Mouse (Mus musculus): ENCODE measurements around the gene Irf2bp2. TPM values are rescaled to one million over a fixed set of nuclear protein-coding genes. Genes with fewer than 3 reads are reported as not detected.

Gene Irf2bp2
- total RNA-seq, 2 experiments from 2014 or later, result 54.3 to 63.3 TPM

GRCm38 (mm10) chr8:126573878-126574277 is 19.9 kb downstream of the Irf2bp2 start:
- DNase-seq (ENCODE audit: low spot score in 2 of 2), result no peak
- intact Hi-C loops (cut with DNase I), result no loop called here

DNA sequence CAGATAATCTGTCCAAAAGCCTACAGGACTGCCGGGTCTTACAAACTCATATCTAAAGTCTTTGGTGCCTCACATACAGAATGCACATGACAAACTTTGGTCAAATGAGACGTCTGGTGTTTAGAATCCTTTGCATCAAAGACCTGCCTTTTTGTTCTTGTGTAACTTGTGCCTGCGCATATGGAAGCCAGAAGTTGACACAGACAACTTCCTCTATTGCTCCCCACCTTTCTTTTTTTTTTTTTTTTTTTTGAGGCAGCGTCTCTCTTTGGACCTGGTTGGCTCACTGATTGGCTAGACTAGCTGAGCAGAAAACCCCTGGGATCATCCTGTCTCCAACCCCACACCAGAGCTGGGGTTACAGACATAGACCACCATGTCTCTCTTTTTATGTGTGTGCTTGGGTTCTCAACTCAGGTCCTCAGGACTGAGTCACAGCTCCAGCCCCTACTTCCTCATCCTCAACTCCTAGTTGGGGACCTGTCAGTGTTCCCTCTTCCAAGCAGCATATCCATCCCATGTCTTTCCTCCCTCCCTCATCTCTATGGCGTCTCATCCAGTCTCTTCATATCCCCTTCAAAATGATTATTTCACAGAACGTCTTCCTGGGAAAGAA is 20.6 kb downstream of the Irf2bp2 start:
- intact Hi-C loops (cut with DNase I), result no loop called here
- DNase-seq (ENCODE audit: low spot score in 2 of 2), result no peak

GRCm38 (mm10) chr8:126571065-126571660 is 22.6 kb downstream of the Irf2bp2 start:
- no peak for DNase-seq (ENCODE audit: low spot score in 2 of 2)
- intact Hi-C loops (cut with DNase I), result no loop called here

DNA sequence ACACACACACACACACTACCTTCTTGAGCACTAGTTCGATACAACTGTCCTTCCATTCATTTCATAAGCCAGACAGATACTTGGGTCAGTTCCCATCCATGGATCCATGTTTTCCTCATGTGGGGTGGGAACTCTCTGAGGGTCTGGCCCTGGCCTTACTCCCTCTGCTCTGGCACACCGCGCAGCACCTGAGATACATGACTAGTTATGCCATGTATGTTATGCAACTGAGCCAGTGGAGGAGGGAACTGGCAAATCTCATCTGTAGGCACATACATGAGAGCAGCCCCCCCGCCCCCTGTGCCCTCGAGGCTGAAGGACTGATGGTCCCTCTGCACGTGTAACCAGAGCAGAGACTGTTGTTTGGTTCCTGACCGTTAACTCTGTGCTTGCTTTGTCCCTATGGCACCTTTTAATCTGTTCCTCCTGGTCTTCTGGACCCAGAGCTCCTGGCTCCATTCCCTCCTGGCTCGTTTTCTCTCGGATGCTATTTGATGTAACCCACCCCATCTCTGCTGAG is 23.2 kb downstream of the Irf2bp2 start:
- intact Hi-C loops (cut with DNase I), result no loop called here
- DNase-seq (ENCODE audit: low spot score in 2 of 2), result no peak

DNA sequence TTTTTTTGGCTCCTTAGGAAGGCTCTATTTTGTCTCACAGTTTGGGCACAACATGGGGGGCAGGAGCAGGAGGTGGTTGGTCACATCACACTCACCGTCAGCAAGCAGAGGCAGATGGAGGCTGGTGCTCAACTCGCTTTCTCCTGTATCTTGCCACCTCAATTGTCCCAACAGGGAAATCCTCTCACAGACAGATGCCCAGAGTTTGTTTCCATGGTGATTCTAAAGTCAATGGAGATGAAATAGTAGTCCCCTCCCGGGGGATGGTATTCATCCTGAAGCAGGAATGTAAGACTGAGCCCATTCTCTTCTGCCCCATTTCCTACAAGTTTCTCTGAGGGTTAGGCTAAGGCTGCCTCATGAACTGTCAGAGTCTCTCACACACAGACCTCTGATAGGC is 23.7 kb downstream of the Irf2bp2 start:
- intact Hi-C loops (cut with DNase I), result no loop called here
- no peak for DNase-seq (ENCODE audit: low spot score in 2 of 2)

GRCm38 (mm10) chr8:126569638-126570037 is 24.1 kb downstream of the Irf2bp2 start:
- intact Hi-C loops (cut with DNase I), result no loop called here

DNA sequence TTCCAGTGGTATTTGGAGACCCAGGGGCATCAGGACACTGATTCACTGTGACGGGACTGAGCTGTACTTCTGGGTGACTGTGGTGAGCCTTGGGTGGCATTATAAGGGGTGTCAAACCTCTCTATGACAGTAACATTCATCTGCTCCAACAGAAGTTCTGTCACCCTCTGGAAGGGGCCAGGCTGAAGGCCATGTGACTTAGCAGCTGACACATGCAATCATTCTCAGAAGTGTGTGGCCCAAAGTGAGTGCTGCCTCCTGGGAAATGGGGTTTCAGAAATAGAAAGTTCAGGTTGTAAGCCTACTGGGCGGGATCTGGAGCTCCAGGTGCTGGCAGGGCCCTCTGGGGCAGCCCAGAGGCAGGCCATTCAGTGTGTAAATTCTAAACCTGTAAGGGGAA is 26.1 kb downstream of the Irf2bp2 start:
- DNase-seq (ENCODE audit: low spot score in 2 of 2), result no peak
- intact Hi-C loops (cut with DNase I), result no loop called here

More at GRCm38 (mm10) chr8:126569638-126570037, 24.1 kb downstream of the Irf2bp2 start:
- no peak for DNase-seq (ENCODE audit: low spot score in 2 of 2)

DNA sequence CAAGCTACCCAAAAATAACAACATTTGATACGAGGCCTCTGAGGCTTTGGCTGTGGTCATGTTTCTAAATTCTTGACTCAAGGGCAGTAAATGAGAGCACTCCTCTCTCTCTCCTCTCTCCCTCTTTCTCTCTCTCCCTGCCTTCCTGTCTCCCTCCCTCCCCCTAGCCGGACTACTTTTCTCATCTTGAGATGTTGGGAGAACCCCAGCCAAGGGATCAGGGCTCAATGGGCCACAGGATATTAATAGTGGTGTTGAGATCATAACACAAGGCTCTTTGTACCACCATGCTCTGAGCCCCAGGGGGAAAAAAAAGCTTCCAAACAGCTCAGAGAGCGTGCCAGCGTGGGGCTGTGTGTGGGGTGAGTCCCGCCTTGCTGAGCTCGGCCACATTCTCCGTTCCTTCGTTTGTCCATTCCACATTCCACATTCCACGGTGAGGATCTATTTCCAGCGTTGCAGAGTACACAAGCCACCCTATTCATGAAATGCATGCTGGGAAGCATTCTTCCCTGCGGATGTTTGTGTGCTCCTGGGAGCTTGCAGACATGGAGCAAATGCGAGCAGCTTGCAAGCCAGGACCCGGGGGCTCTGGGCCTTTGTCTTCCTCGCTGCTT is 27.2 kb downstream of the Irf2bp2 start:
- peak; percentile 44 to 59 for DNase-seq (ENCODE audit: low spot score in 2 of 2)
- intact Hi-C loops (cut with DNase I), result no loop called here

- intact Hi-C loops (cut with DNase I), result no loop called here
- DNase-seq (ENCODE audit: low spot score in 2 of 2), result no peak
Observed at GRCm38 (mm10) chr8:126565954-126566445, 27.8 kb downstream of the Irf2bp2 start.

- intact Hi-C loops (cut with DNase I), result no loop called here
- DNase-seq (ENCODE audit: low spot score in 2 of 2), result no peak
Observed at GRCm38 (mm10) chr8:126565231-126565781, 28.5 kb downstream of the Irf2bp2 start.

GRCm38 (mm10) chr8:126564551-126565154 is 29.1 kb downstream of the Irf2bp2 start:
- no peak for DNase-seq (ENCODE audit: low spot score in 2 of 2)
- intact Hi-C loops (cut with DNase I), result no loop called here

- intact Hi-C loops (cut with DNase I), result no loop called here
Observed at GRCm38 (mm10) chr8:126561316-126561841, 32.4 kb downstream of the Irf2bp2 start.

GRCm38 (mm10) chr8:126558400-126558953 is 35.3 kb downstream of the Irf2bp2 start:
- no peak for DNase-seq (ENCODE audit: low spot score in 2 of 2)
- intact Hi-C loops (cut with DNase I), result no loop called here

More at GRCm38 (mm10) chr8:126561316-126561841, 32.4 kb downstream of the Irf2bp2 start:
- no peak for DNase-seq (ENCODE audit: low spot score in 2 of 2)

DNA sequence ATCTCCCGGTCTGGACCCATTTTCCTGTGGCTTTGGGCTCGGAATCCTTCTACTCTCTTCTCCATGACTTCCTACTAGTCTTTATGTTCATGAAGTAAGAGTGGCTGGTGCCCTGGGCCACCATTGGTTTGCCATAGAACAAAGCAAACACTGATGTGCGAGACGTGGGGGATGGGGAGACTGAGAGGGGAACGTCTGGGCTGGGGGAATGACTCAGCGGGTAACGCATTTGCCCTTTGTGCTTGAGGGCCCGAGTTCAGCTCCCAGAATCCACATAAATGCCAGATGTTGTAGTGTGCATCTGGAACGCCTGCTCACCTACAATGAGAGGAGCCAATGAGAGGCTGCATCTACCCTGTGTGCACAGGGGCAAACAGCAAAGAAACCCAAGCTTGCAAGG is 36.4 kb downstream of the Irf2bp2 start:
- intact Hi-C loops (cut with DNase I), result no loop called here
- DNase-seq (ENCODE audit: low spot score in 2 of 2), result no peak

DNA sequence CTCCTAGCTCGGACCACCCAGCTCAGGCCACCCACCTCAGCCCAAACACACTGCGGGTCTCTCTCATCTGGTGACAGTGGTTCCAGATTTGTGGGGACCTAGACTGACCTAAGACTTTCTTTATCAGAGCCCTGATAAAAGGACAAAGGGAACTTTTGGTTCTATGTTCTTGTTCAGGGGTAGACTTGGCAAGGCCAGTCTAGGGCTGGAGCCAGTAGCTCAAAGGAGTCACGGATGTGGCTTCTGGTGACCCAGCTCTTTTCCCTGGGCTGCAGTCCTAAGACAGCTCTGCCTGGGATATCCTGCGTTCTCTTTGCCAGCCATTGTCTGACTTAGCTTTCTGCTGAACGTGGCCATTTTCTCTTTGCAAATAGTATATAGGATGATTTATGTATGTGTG is 37.1 kb downstream of the Irf2bp2 start:
- DNase-seq (ENCODE audit: low spot score in 2 of 2), result no peak
- intact Hi-C loops (cut with DNase I), result no loop called here

DNA sequence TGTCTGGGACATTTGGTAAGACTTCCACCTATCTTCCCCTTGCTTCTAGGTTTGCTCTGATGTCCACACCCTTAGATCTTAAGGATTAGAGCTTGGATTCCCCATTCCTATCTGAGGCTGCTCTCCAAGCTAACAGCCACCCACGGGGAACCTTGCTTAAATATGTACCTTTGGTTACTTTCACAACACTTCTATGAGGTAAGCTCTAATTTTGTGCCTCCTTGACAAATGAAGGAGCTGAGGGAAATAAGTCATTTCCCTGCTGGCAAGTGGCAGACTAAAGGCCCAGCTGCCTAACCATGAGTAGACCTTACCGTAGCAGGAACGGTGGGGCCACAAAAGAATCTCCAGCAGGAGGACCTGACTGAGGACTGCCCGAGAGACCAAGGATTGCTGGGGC is 39.0 kb downstream of the Irf2bp2 start:
- intact Hi-C loops (cut with DNase I), result no loop called here
- no peak for DNase-seq (ENCODE audit: low spot score in 2 of 2)

GRCm38 (mm10) chr8:126551871-126552270 is 41.9 kb downstream of the Irf2bp2 start:
- intact Hi-C loops (cut with DNase I), result no loop called here
- DNase-seq (ENCODE audit: low spot score in 2 of 2), result no peak

DNA sequence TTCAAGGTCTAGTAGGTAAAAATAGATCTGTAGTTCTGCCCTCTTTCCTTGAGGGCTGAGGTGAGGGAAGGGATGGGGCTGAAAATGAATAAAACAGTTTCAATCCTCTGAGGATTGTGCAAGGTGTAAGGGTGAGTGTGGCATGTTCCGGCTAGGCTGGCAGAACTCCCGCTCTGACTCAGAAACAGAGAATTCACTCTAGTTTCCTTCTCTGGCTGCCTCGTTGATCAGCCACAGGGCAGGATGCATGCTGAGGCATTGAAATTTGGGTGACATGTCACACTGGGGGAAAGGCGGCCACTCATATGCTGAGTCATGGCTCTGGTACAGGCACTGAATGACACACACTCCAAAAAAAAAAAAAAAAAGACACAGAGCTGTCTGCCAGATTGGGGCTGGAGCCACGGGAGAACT is 42.8 kb downstream of the Irf2bp2 start:
- intact Hi-C loops (cut with DNase I), result no loop called here
- no peak for DNase-seq (ENCODE audit: low spot score in 2 of 2)

GRCm38 (mm10) chr8:126547841-126548240 is 45.9 kb downstream of the Irf2bp2 start:
- no peak for DNase-seq (ENCODE audit: low spot score in 2 of 2)
- intact Hi-C loops (cut with DNase I), result no loop called here

- DNase-seq (ENCODE audit: low spot score in 2 of 2), result no peak
- intact Hi-C loops (cut with DNase I), result no loop called here
Observed at GRCm38 (mm10) chr8:126547361-126547760, 46.4 kb downstream of the Irf2bp2 start.

All from left cerebral cortex, postnatal 36 days (tissue).